Mouse (Mus musculus) erythroblast, embryonic 14.5 days (primary cell): ENCODE measurements around the gene Dedd2. TPM values are rescaled to one million over a fixed set of nuclear protein-coding genes. Genes with fewer than 3 reads are reported as not detected.
A peak's percentile ranks its signal among the peaks of the same experiment; 100 is the strongest.

Source experiments
- H3K27me3 ChIP-seq: 2 replicates; pipeline ENCODE4 v1.6.1; 2012; ENCODE audit warnings: inconsistent platforms; ENCODE audit not compliant: control insufficient read depth
- H3K36me3 ChIP-seq: 2 replicates; pipeline ENCODE4 v1.6.1; 2012; ENCODE audit warnings: mild to moderate bottlenecking, inconsistent platforms; ENCODE audit not compliant: control insufficient read depth
- H3K4me1 ChIP-seq: 2 replicates; pipeline ENCODE4 v1.6.1; 2012; ENCODE audit warnings: inconsistent platforms; ENCODE audit not compliant: control insufficient read depth
- H3K4me3 ChIP-seq: replicated peaks from 2 replicates; pipeline ENCODE3; 2012; ENCODE audit warnings: moderate library complexity, mild to moderate bottlenecking, inconsistent platforms
- H3K9me3 ChIP-seq: 2 replicates; pipeline ENCODE4 v1.6.1; 2012; ENCODE audit warnings: low read length, inconsistent platforms, mixed read lengths; ENCODE audit not compliant: control insufficient read depth
- GATA1 ChIP-seq: IDR thresholded peaks from 2 replicates; pipeline ENCODE4 v1.6.1; 2012; ENCODE audit warnings: low read length, inconsistent platforms, mixed read lengths
- TAL1 ChIP-seq: IDR thresholded peaks from 3 replicates; pipeline ENCODE4 v1.6.1; 2012; ENCODE audit warnings: low read length, inconsistent platforms, mixed read lengths
- polyA plus RNA-seq: library from polyadenylated mRNA; stranded (reverse); fragments of >175 nt; gene quantifications from 2 replicates; pipeline ENCODE4 v1.2.3, GENCODE M21; 2012

The Dedd2 gene
- polyA plus RNA-seq, 1 experiment: 50.4 TPM

GRCm38 (mm10) chr7:25238015-25238706, 17.7 kb upstream of the Dedd2 start:
- Histone ChIP-seq H3K36me3 (peaks cover 43% of the 10 kb centered on the region), H3K4me1 (peaks cover 61% of the 10 kb centered on the region), H3K4me3 (peak overlapping the region; percentile 83), H3K9me3 (no peaks in the 10 kb centered on the region), H3K27me3 (no peaks in the 10 kb centered on the region)
- TF ChIP-seq GATA1 (peak; percentile 78), TAL1 (peak; percentile 79)

GRCm38 (mm10) chr7:25237249-25238014, 17.0 kb upstream of the Dedd2 start, which contains the start of gene Gsk3a:
Gene Gsk3a, minus strand, starts transcription at chr7:25237851.
- H3K27me3 ChIP-seq: no peaks in the 10 kb centered on the region
- TF ChIP-seq TAL1 (no peak), GATA1 (no peak)
- H3K36me3 ChIP-seq: peaks cover 44% of the 10 kb centered on the region
- H3K9me3 ChIP-seq: no peaks in the 10 kb centered on the region
- H3K4me1 ChIP-seq: peaks cover 63% of the 10 kb centered on the region
- peak within 1 kb of the TSS; percentile 83 for H3K4me3 ChIP-seq

GRCm38 (mm10) chr7:25235526-25235925, 15.1 kb upstream of the Dedd2 start:
- H3K36me3 ChIP-seq: peaks cover 59% of the 10 kb centered on the region
- no peaks in the 10 kb centered on the region for H3K27me3 ChIP-seq
- no peaks in the 10 kb centered on the region for H3K9me3 ChIP-seq
- H3K4me3 ChIP-seq: peak overlapping the region; percentile 83
- TF ChIP-seq TAL1: no peak
- no peak for TF ChIP-seq GATA1
- H3K4me1 ChIP-seq: peaks cover 75% of the 10 kb centered on the region

- TF ChIP-seq TAL1: no peak
- TF ChIP-seq GATA1: no peak
- Histone ChIP-seq H3K9me3 (no peaks in the 10 kb centered on the region), H3K4me1 (peaks cover 67% of the 10 kb centered on the region), H3K27me3 (no peaks in the 10 kb centered on the region), H3K4me3 (no peak overlapping the region), H3K36me3 (peaks cover 83% of the 10 kb centered on the region)
Measured at GRCm38 (mm10) chr7:25233061-25233460, 12.6 kb upstream of the Dedd2 start.

- Histone ChIP-seq H3K4me1 (peaks cover 74% of the 10 kb centered on the region), H3K27me3 (no peaks in the 10 kb centered on the region), H3K4me3 (no peak overlapping the region), H3K36me3 (peaks cover 92% of the 10 kb centered on the region), H3K9me3 (no peaks in the 10 kb centered on the region)
- TF ChIP-seq TAL1 (no peak), GATA1 (no peak)
Measured at GRCm38 (mm10) chr7:25232101-25232648, 11.8 kb upstream of the Dedd2 start.

GRCm38 (mm10) chr7:25230690-25231285, 10.4 kb upstream of the Dedd2 start:
- H3K4me1 ChIP-seq: peaks cover 72% of the 10 kb centered on the region
- TF ChIP-seq TAL1 (no peak), GATA1 (no peak)
- no peaks in the 10 kb centered on the region for H3K9me3 ChIP-seq
- H3K4me3 ChIP-seq: no peak overlapping the region
- peaks cover 100% of the 10 kb centered on the region for H3K36me3 ChIP-seq
- H3K27me3 ChIP-seq: no peaks in the 10 kb centered on the region; the same call in 1 of the 2 replicates

- Histone ChIP-seq H3K9me3 (0 out of 2 replicates have a peak, but pooled peaks cover 2% of the 10 kb centered on the region), H3K27me3 (no peaks in the 10 kb centered on the region; the same call in 1 of the 2 replicates), H3K36me3 (peaks cover 100% of the 10 kb centered on the region), H3K4me1 (peaks cover 68% of the 10 kb centered on the region), H3K4me3 (no peak overlapping the region)
- TF ChIP-seq TAL1 (no peak), GATA1 (no peak)
Measured at GRCm38 (mm10) chr7:25227523-25228300, 7.3 kb upstream of the Dedd2 start.

- Histone ChIP-seq H3K4me1 (peaks cover 74% of the 10 kb centered on the region), H3K4me3 (peak overlapping the region; percentile 68), H3K36me3 (peaks cover 71% of the 10 kb centered on the region), H3K9me3 (0 out of 2 replicates have a peak, but pooled peaks cover 2% of the 10 kb centered on the region), H3K27me3 (no peaks in the 10 kb centered on the region; the same call in 1 of the 2 replicates)
- TF ChIP-seq TAL1: no peak
- peak; percentile 33; the same call in 1 of the 2 replicates for TF ChIP-seq GATA1
Measured at GRCm38 (mm10) chr7:25222275-25222967, 2.0 kb upstream of the Dedd2 start.
